Mouse (Mus musculus) stomach, embryonic 14.5 days (tissue): Measurements from ENCODE around the gene Ankrd12. TPM values are rescaled to one million over a fixed set of nuclear protein-coding genes. Genes with fewer than 3 reads are reported as not detected.
"Not testable (repeated sequence)": the region's sequence is repeated elsewhere in the genome, so short reads cannot be mapped to it uniquely, and the experiment has no call there.

Experiments used
- ATAC-seq: fragments of 200-750 bp; cut with Nextera tagmentation; 2 replicates; pipeline ENCODE4 v1.8.0; 2017; ENCODE audit warnings: low read depth, moderate TSS enrichment; ENCODE audit not compliant: insufficient number of reproducible peaks, insufficient read depth, low FRiP score
- H3K27ac ChIP-seq: fragments of 300-500 bp; sonication (generic); 2 replicates; pipeline ENCODE4 v1.5.1; 2014; ENCODE audit warnings: mild to moderate bottlenecking, low read length, moderate library complexity, mixed read lengths
- H3K27me3 ChIP-seq: fragments of 300-500 bp; sonication (generic); 2 replicates; pipeline ENCODE4 v1.6.1; 2014; ENCODE audit warnings: low read length, control low read depth, mixed read lengths; ENCODE audit not compliant: control insufficient read depth, insufficient read depth
- H3K36me3 ChIP-seq: fragments of 300-500 bp; sonication (generic); 2 replicates; pipeline ENCODE4 v1.6.1; 2014; ENCODE audit warnings: mild to moderate bottlenecking, control low read depth, low read length, moderate library complexity, mixed read lengths; ENCODE audit not compliant: control insufficient read depth, insufficient read depth
- H3K4me1 ChIP-seq: fragments of 300-500 bp; sonication (generic); 2 replicates; pipeline ENCODE4 v1.6.1; 2014; ENCODE audit warnings: low read length, control low read depth, mixed read lengths; ENCODE audit not compliant: control insufficient read depth, insufficient read depth
- H3K4me2 ChIP-seq: fragments of 300-500 bp; sonication (generic); replicated peaks from 2 replicates; pipeline ENCODE4 v1.6.1; 2014; ENCODE audit warnings: low read depth, low read length, control low read depth
- H3K4me3 ChIP-seq: fragments of 300-500 bp; sonication (generic); 2 replicates; pipeline ENCODE4 v1.5.1; 2014; ENCODE audit warnings: low read depth, low read length, control low read depth
- H3K9ac ChIP-seq: fragments of 300-500 bp; sonication (generic); replicated peaks from 2 replicates; pipeline ENCODE4 v1.6.1; 2014; ENCODE audit warnings: low read depth, mild to moderate bottlenecking, control low read depth, low read length, moderate library complexity, mixed read lengths
- H3K9me3 ChIP-seq: fragments of 300-500 bp; sonication (generic); 2 replicates; pipeline ENCODE4 v1.6.1; 2016; ENCODE audit warnings: low read depth, low read length, control low read depth; ENCODE audit not compliant: control insufficient read depth
- WGBS: fragments of 180-500 bp; shearing (Covaris S2); extraction: QIAGEN DNeasy Blood & Tissue Kit; methylation state at CpG from one replicate; pipeline ENCODE4 v1.1.7; 2014; 5-methylcytosine and 5-hydroxymethylcytosine counted together
- polyA plus RNA-seq: library from polyadenylated mRNA; unstranded; fragments of >200 nt; fragmentation: Nextera tagmentation; extraction: Ambion mirVana; gene quantifications from 2 replicates; pipeline ENCODE4 v1.2.1, GENCODE M21; 2014

Ankrd12 gene
- polyA plus RNA-seq, 1 experiment from 2014 or later: 32.8 TPM

DNA sequence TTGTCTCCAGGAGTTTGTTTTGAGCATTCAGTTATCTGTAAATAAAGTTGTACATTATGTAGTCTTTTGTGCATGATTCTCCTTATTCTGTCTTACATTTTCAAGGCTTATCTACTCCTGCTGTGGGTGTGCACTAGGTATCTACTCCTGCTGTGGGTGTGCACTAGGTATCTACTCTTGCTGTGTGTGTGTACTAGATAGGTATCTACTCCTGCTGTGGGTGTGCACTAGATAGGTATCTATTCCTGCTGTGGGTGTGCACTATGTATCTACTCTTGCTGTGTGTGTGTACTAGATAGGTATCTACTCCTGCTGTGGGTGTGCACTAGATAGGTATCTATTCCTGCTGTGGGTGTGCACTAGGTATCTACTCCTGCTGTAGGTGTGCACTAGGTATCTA, 100.2 kb downstream of the Ankrd12 start:
- not testable (repeated sequence) for H3K9me3 ChIP-seq, H3K4me3 ChIP-seq, H3K9ac ChIP-seq, H3K27me3 ChIP-seq, ATAC-seq, H3K4me1 ChIP-seq, H3K27ac ChIP-seq, H3K36me3 ChIP-seq, H3K4me2 ChIP-seq

- Histone ChIP-seq H3K36me3 (no peaks in the 10 kb centered on the region; the same call in 1 of the 2 replicates), H3K9ac (no peak overlapping the region), H3K4me1 (no peaks in the 10 kb centered on the region), H3K4me3 (no peak overlapping the region), H3K4me2 (no peak overlapping the region), H3K27ac (no peak overlapping the region), H3K27me3 (no peaks in the 10 kb centered on the region), H3K9me3 (no peaks in the 10 kb centered on the region)
- no peak for ATAC-seq
- WGBS: 69% methylated on average over 11 of the region's 11 CpGs
Measured at GRCm38 (mm10) chr17:65967751-65968150, 109.1 kb downstream of the Ankrd12 start.

DNA sequence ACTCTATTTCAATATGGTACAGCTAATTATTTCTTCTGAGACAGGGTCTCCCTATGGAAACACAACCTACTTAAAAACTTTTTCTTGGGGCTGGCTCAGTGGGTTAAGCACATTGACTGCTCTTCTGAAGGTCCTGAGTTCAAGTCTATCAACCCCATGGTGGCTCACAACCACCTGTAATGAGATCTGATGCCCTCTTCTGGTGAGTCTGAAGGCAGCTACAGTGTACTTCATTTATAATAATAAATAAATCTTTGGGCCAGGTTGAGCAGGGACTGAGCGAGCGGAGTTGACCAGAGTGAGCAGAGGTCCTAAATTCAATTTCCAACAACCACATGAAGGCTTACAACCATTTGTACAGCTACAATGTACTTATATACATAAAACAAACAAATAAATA, 114.6 kb downstream of the Ankrd12 start:
- H3K4me3 ChIP-seq: no peak overlapping the region
- WGBS: 92% methylated on average over 2 of the region's 2 CpGs
- no peak for ATAC-seq

GRCm38 (mm10) chr17:65961606-65962136, 115.2 kb downstream of the Ankrd12 start:
- no peak overlapping the region for H3K4me2 ChIP-seq
- H3K36me3 ChIP-seq: no peaks in the 10 kb centered on the region
- no peaks in the 10 kb centered on the region for H3K27me3 ChIP-seq
- no peaks in the 10 kb centered on the region for H3K9me3 ChIP-seq
- H3K27ac ChIP-seq: no peak overlapping the region
- WGBS: 89% methylated on average over 2 of the region's 2 CpGs
- no peaks in the 10 kb centered on the region for H3K4me1 ChIP-seq
- no peak overlapping the region for H3K4me3 ChIP-seq
- H3K9ac ChIP-seq: no peak overlapping the region
- ATAC-seq: no peak

More for the DNA sequence above, 114.6 kb downstream of the Ankrd12 start:
- H3K27ac ChIP-seq: no peak overlapping the region
- no peaks in the 10 kb centered on the region for H3K9me3 ChIP-seq
- no peaks in the 10 kb centered on the region for H3K4me1 ChIP-seq
- no peak overlapping the region for H3K4me2 ChIP-seq
- H3K27me3 ChIP-seq: no peaks in the 10 kb centered on the region
- H3K9ac ChIP-seq: no peak overlapping the region
- H3K36me3 ChIP-seq: no peaks in the 10 kb centered on the region

DNA sequence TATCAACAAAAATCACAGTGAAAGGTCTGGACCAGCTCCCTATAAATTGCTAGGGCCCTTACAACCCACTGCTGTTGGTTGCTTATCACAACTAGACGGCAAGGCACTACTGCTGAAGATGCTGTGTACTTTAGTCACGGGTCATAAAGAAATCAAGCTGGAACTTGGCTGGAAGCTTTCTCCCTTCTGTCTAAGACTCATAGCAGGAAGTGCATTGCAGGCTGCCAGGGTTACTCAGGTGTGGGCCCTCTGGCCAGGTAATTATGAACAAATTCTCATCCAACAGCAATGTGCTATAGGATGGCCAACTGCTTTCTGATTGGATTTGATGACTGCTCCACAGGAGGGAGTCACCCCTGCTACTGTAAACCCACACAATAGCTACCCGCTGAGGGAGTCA, 117.9 kb downstream of the Ankrd12 start:
- H3K4me2 ChIP-seq: no peak overlapping the region
- no peak for ATAC-seq

DNA sequence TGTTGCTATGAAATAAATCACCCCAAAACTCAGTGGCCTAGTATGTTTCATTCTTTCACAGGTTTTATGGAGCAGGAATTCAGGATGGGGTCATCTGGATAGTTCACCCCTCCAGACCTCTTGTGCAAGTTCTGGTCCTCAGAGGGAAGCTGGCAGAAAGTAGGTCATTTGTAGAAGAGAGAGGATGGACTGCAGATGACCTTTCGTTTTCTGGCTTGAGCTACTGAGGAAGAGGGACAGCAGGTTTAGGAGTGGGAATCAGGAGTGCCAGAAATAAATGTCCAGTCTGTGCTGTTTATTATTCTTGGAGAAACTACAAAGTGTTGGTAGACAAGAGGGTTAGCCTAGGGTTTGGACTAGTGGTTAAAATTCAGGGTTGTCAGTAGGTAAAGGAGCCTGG, 118.5 kb downstream of the Ankrd12 start:
- Histone ChIP-seq H3K27ac (no peak overlapping the region), H3K4me1 (no peaks in the 10 kb centered on the region), H3K4me2 (no peak overlapping the region), H3K9me3 (no peaks in the 10 kb centered on the region), H3K9ac (no peak overlapping the region), H3K27me3 (no peaks in the 10 kb centered on the region), H3K36me3 (no peaks in the 10 kb centered on the region), H3K4me3 (no peak overlapping the region)
- no peak for ATAC-seq
- WGBS: 77% methylated on average over 1 of the region's 1 CpGs

More for the DNA sequence above, 117.9 kb downstream of the Ankrd12 start:
- Histone ChIP-seq H3K4me1 (no peaks in the 10 kb centered on the region), H3K27me3 (no peaks in the 10 kb centered on the region), H3K27ac (no peak overlapping the region), H3K9ac (no peak overlapping the region), H3K9me3 (no peaks in the 10 kb centered on the region), H3K4me3 (no peak overlapping the region), H3K36me3 (no peaks in the 10 kb centered on the region)
- 71% methylated on average over 3 of the region's 3 CpGs for WGBS

- H3K4me2 ChIP-seq: no peak overlapping the region
- ATAC-seq: no peak
- no peaks in the 10 kb centered on the region for H3K9me3 ChIP-seq
- H3K4me1 ChIP-seq: no peaks in the 10 kb centered on the region
- H3K27me3 ChIP-seq: no peaks in the 10 kb centered on the region
- no peak overlapping the region for H3K27ac ChIP-seq
- WGBS: 91% methylated on average over 8 of the region's 8 CpGs
- H3K4me3 ChIP-seq: no peak overlapping the region
- H3K36me3 ChIP-seq: no peaks in the 10 kb centered on the region
- H3K9ac ChIP-seq: no peak overlapping the region
Measured at GRCm38 (mm10) chr17:65957782-65958325, 119.0 kb downstream of the Ankrd12 start.

GRCm38 (mm10) chr17:65956993-65957781, 119.7 kb downstream of the Ankrd12 start:
- no peaks in the 10 kb centered on the region for H3K4me1 ChIP-seq
- 73% methylated on average over 14 of the region's 14 CpGs for WGBS
- no peak overlapping the region for H3K9ac ChIP-seq
- H3K36me3 ChIP-seq: no peaks in the 10 kb centered on the region
- H3K4me2 ChIP-seq: no peak overlapping the region
- no peak for ATAC-seq
- no peak overlapping the region for H3K27ac ChIP-seq
- no peaks in the 10 kb centered on the region for H3K9me3 ChIP-seq
- no peaks in the 10 kb centered on the region for H3K27me3 ChIP-seq
- no peak overlapping the region for H3K4me3 ChIP-seq
